Mouse (Mus musculus) CH12.LX (cell line): Measurements from ENCODE around the gene Rps6ka4. TPM values are rescaled to one million over a fixed set of nuclear protein-coding genes. Genes with fewer than 3 reads are reported as not detected.

ENCODE experiments used
- DNase-seq: peaks from one replicate; pipeline ENCODE4 v3.0.0-alpha.2; 2013; ENCODE audit errors: extremely low read depth
- H3K27ac ChIP-seq: 2 replicates; pipeline ENCODE4 v1.5.1; 2012; ENCODE audit warnings: low read depth, mild to moderate bottlenecking, control low read depth, moderate library complexity; ENCODE audit not compliant: insufficient read depth
- H3K27me3 ChIP-seq: replicated peaks from 2 replicates; pipeline ENCODE3; 2012; ENCODE audit warnings: inconsistent platforms
- H3K36me3 ChIP-seq, 2 experiments: replicated peaks in 1 of 2; 2 replicates each; pipeline versions ENCODE3 to v1.6.1; 2012; ENCODE audit warnings: inconsistent platforms in 1 of 2, low read length in 1 of 2, mild to moderate bottlenecking in 1 of 2, mixed read lengths in 1 of 2, moderate library complexity in 1 of 2; ENCODE audit not compliant: control insufficient read depth in 1 of 2, insufficient read depth in 1 of 2
- H3K4me1 ChIP-seq, 2 experiments: 2 replicates each; pipeline ENCODE4 v1.6.1; 2012; ENCODE audit warnings: inconsistent platforms in 1 of 2, moderate library complexity in 1 of 2; ENCODE audit not compliant: insufficient read depth in 2 of 2, control insufficient read depth in 1 of 2
- H3K4me2 ChIP-seq: 2 replicates; pipeline ENCODE4 v1.6.1; 2012; ENCODE audit warnings: low read depth, mild to moderate bottlenecking, control low read depth; ENCODE audit not compliant: poor library complexity, insufficient read depth, severe bottlenecking
- H3K4me3 ChIP-seq, 3 experiments: fragments of 150-350 bp in 1 of 3; sonication (generic) in 1 of 3; replicated peaks in 1 of 3; 2 replicates each; pipeline versions ENCODE3 to v1.5.1; 2011 to 2012; ENCODE audit warnings: low read depth in 2 of 3, low read length in 2 of 3, mild to moderate bottlenecking in 2 of 3, moderate library complexity in 2 of 3, control low read depth in 1 of 3, improper control_type of control experiment in 1 of 3, inconsistent platforms in 1 of 3, mixed read lengths in 1 of 3; ENCODE audit not compliant: poor library complexity in 1 of 3
- H3K79me2 ChIP-seq: replicated peaks from 2 replicates; pipeline ENCODE4 v1.6.1; 2012; ENCODE audit warnings: mild to moderate bottlenecking, moderate library complexity; ENCODE audit not compliant: control insufficient read depth, poor library complexity, insufficient read depth, severe bottlenecking; ENCODE audit errors: extremely low read depth
- H3K9ac ChIP-seq: 2 replicates; pipeline ENCODE4 v1.6.1; 2012; ENCODE audit warnings: low read depth, mild to moderate bottlenecking, control low read depth, moderate library complexity; ENCODE audit not compliant: insufficient read depth
- H3K9me3 ChIP-seq: replicated peaks from 2 replicates; pipeline ENCODE3; 2012; ENCODE audit warnings: low read length, inconsistent platforms, mixed read lengths
- BHLHE40 ChIP-seq: IDR thresholded peaks from 2 replicates; pipeline ENCODE4 v1.6.1; 2011; ENCODE audit warnings: mild to moderate bottlenecking, low read depth, low read length, improper control_type of control experiment
- CTCF ChIP-seq, 2 experiments: IDR thresholded peaks in 1 of 2; conservative IDR thresholded peaks in 1 of 2; 2 replicates each; pipeline ENCODE4 v1.5.1; 2011 to 2012; ENCODE audit warnings: low read depth in 2 of 2, low read length in 2 of 2, improper control_type of control experiment in 1 of 2, inconsistent platforms in 1 of 2, mild to moderate bottlenecking in 1 of 2, moderate library complexity in 1 of 2
- ELF1 ChIP-seq: IDR thresholded peaks from 2 replicates; pipeline ENCODE4 v1.6.1; 2014; ENCODE audit warnings: low read depth, mild to moderate bottlenecking, inconsistent platforms, low read length, improper control_type of control experiment
- ETS1 ChIP-seq: conservative IDR thresholded peaks from 2 replicates; pipeline ENCODE4 v1.6.1; 2012; ENCODE audit warnings: low read depth, mild to moderate bottlenecking, inconsistent platforms, low read length, improper control_type of control experiment, moderate library complexity
- GABPA ChIP-seq: IDR thresholded peaks from 2 replicates; pipeline ENCODE4 v1.6.1; 2012; ENCODE audit warnings: low read depth, low read length, improper control_type of control experiment, inconsistent platforms; ENCODE audit not compliant: insufficient replicate concordance
- JUN ChIP-seq: IDR thresholded peaks from 2 replicates; pipeline ENCODE4 v1.6.1; 2011; ENCODE audit warnings: low read depth, mild to moderate bottlenecking, low read length, improper control_type of control experiment, moderate library complexity; ENCODE audit not compliant: insufficient read depth
- JUND ChIP-seq: conservative IDR thresholded peaks from 2 replicates; pipeline ENCODE4 v1.6.1; 2011; ENCODE audit warnings: low read depth, low read length, improper control_type of control experiment
- MAX ChIP-seq: IDR thresholded peaks from 2 replicates; pipeline ENCODE4 v1.6.1; 2011; ENCODE audit warnings: low read length, improper control_type of control experiment
- MAZ ChIP-seq: IDR thresholded peaks from 2 replicates; pipeline ENCODE4 v1.6.1; 2012; ENCODE audit warnings: low read depth, mild to moderate bottlenecking, inconsistent platforms, low read length, improper control_type of control experiment, moderate library complexity
- MEF2A ChIP-seq: IDR thresholded peaks from 2 replicates; pipeline ENCODE4 v1.6.1; 2014; ENCODE audit warnings: low read depth, mild to moderate bottlenecking, inconsistent platforms, low read length, improper control_type of control experiment, borderline replicate concordance
- MXI1 ChIP-seq: IDR thresholded peaks from 2 replicates; pipeline ENCODE4 v1.6.1; 2011; ENCODE audit warnings: mild to moderate bottlenecking, low read depth, low read length, improper control_type of control experiment
- MYC ChIP-seq: IDR thresholded peaks from 2 replicates; pipeline ENCODE4 v1.6.1; 2011; ENCODE audit warnings: low read depth, mild to moderate bottlenecking, improper control_type of control experiment, low read length
- NRF1 ChIP-seq: IDR thresholded peaks from 2 replicates; pipeline ENCODE4 v1.6.1; 2014; ENCODE audit warnings: low read depth, mild to moderate bottlenecking, inconsistent platforms, low read length, improper control_type of control experiment, moderate library complexity
- POLR2A ChIP-seq: IDR thresholded peaks from 2 replicates; pipeline ENCODE4 v1.6.1; 2011; ENCODE audit warnings: low read depth, mild to moderate bottlenecking, improper control_type of control experiment, low read length
- POLR2AphosphoS2 ChIP-seq: IDR thresholded peaks from 2 replicates; pipeline ENCODE4 v1.6.1; 2011; ENCODE audit warnings: low read depth, low read length, improper control_type of control experiment
- SIN3A ChIP-seq: IDR thresholded peaks from 2 replicates; pipeline ENCODE4 v1.6.1; 2012; ENCODE audit warnings: low read length, improper control_type of control experiment, inconsistent platforms
- SMC3 ChIP-seq: IDR thresholded peaks from 2 replicates; pipeline ENCODE4 v1.6.1; 2011; ENCODE audit warnings: low read depth, low read length, improper control_type of control experiment
- TBP ChIP-seq: conservative IDR thresholded peaks from 2 replicates; pipeline ENCODE4 v1.6.1; 2011; ENCODE audit warnings: low read depth, low read length, improper control_type of control experiment
- UBTF ChIP-seq: IDR thresholded peaks from 2 replicates; pipeline ENCODE4 v1.6.1; 2012; ENCODE audit warnings: low read depth, mild to moderate bottlenecking, inconsistent platforms, low read length, improper control_type of control experiment, moderate library complexity
- USF1 ChIP-seq: IDR thresholded peaks from 2 replicates; pipeline ENCODE4 v1.6.1; 2014; ENCODE audit warnings: low read depth, mild to moderate bottlenecking, inconsistent platforms, low read length, improper control_type of control experiment
- USF2 ChIP-seq: conservative IDR thresholded peaks from 2 replicates; pipeline ENCODE4 v1.6.1; 2011; ENCODE audit warnings: low read depth, low read length, improper control_type of control experiment
- ZKSCAN1 ChIP-seq: IDR thresholded peaks from 2 replicates; pipeline ENCODE4 v1.6.1; 2012; ENCODE audit warnings: low read depth, inconsistent platforms, low read length, improper control_type of control experiment, borderline replicate concordance
- ZMIZ1 ChIP-seq: IDR thresholded peaks from 2 replicates; pipeline ENCODE4 v1.6.1; 2012; ENCODE audit warnings: low read depth, mild to moderate bottlenecking, inconsistent platforms, low read length, improper control_type of control experiment
- dilution Hi-C: fragments of 300-500 bp; cut with MboI; formaldehyde crosslinking; loops from 2 replicates; pipeline ENCODE4 v1.14.3; 2020; ENCODE audit warnings: low sequenced_read_pairs; ENCODE audit not compliant: extremely low pct_unique_long_range_greater_than_20kb, extremely low pct_ligation_motif_present
- in situ Hi-C: fragments of 300-500 bp; cut with MboI; formaldehyde crosslinking; loops from 3 replicates; pipeline ENCODE4 v1.14.3; 2019; ENCODE audit warnings: low sequenced_read_pairs, low pct_ligation_motif_present, low pct_unique_long_range_greater_than_20kb, mixed read lengths
- polyA plus RNA-seq: library from polyadenylated mRNA; unstranded; fragments of >175 nt; gene quantifications from 2 replicates; pipeline ENCODE4 v1.2.1, GENCODE M21; 2012; ENCODE audit warnings: low read depth; ENCODE audit not compliant: insufficient read length
- total RNA-seq, 2 experiments: library from RNA; depleted of rRNA; stranded (reverse); fragments of 300-350 nt in 1 of 2; fragments of >200 nt in 1 of 2; gene quantifications; 2 replicates each; pipeline ENCODE4 v1.2.3; 2012 to 2014

The Rps6ka4 gene
- total and polyA plus RNA-seq, 3 experiments = 6.6 to 14.0 (median 7.8) TPM

GRCm38 (mm10) chr19:6859971-6860370, 19.5 kb upstream of the Rps6ka4 start:
- no peak overlapping the region for H3K27ac ChIP-seq
- no peaks in the 10 kb centered on the region for H3K27me3 ChIP-seq
- peaks cover 23% of the 10 kb centered on the region for H3K79me2 ChIP-seq
- dilution Hi-C loops (no loop called here), in situ Hi-C loops (no loop called here)
- H3K4me3 ChIP-seq = peak overlapping the region in 2 of 3 experiments; percentile 65 to 97
- H3K9ac ChIP-seq = no peak overlapping the region
- peaks cover 5% of the 10 kb centered on the region for H3K9me3 ChIP-seq
- peak overlapping the region; percentile 86 for H3K4me2 ChIP-seq
- H3K4me1 ChIP-seq = peaks cover 20 to 24% of the 10 kb centered on the region in 2 experiments
- TF ChIP-seq ELF1 (no peak), BHLHE40 (no peak), USF2 (no peak), MAZ (no peak), MEF2A (no peak), POLR2AphosphoS2 (no peak)
- peaks cover 16 to 49% of the 10 kb centered on the region in 2 experiments for H3K36me3 ChIP-seq
- no peak for DNase-seq

DNA sequence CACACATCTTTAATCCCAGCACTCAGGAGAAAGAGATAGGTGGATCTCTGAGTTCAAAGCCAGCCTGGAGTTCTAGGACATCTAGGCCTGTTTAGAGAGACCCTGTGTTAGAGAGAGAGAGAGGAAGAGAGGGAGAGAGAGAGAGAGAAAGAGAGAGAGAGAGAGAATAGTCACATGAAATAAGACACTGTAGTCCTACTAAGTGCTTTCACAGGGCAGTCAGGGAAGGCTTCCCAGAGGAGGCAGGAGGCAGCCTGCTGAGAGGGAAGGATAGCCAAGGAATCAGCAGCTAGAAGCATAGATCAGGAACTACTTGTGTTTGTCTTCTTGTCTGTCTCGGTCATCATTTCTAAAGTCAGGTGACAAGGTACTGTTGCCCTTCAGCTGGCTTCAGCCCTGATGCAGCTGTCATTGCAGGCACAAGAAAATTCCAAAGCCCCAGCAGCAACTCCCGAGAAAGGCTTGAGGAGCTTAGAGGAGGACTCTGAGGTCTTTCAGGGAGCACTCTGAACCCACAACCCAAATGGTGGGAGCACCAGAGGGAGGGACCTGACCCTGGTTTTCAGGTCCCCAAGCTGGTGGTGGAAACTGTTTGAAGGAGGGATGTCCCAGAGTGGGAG, 18.7 kb upstream of the Rps6ka4 start:
- H3K4me2 ChIP-seq = peak overlapping the region; percentile 86

DNA sequence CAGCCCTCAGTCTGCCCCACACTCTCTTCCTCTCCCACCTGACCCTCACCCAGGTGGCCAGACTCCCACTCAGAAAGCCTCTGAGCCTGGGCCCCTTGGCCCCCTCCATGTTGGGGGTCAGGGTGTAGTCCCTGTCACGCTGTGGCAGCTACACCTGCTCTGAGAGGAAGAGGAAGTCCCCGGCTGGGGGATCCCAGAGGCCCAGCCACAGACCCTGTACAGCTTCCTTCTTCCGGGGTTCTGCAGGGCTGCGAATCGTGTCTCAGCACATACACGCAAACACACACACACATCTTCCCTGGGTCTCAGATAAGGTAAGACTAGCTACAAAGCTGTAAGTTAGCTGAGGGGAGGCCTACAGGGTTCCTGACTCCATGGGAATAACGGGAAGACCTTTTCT, 17.6 kb upstream of the Rps6ka4 start, which contains the start of gene Ccdc88b:
Ccdc88b (minus strand) TSS at position 181 of the 400 bp plus-strand sequence.
- dilution Hi-C loops (no loop called here), in situ Hi-C loops (no loop called here)
- no peaks in the 10 kb centered on the region for H3K9me3 ChIP-seq
- H3K4me3 ChIP-seq = peak within 1 kb of the TSS; percentile 65 to 97 (median 85)
- peak within 1 kb of the TSS; percentile 86 for H3K4me2 ChIP-seq
- DNase-seq = peak; percentile 95
- H3K27me3 ChIP-seq = no peaks in the 10 kb centered on the region
- H3K79me2 ChIP-seq = peaks cover 23% of the 10 kb centered on the region
- peaks cover 23 to 43% of the 10 kb centered on the region in 2 experiments for H3K4me1 ChIP-seq
- H3K36me3 ChIP-seq = peaks cover 30 to 57% of the 10 kb centered on the region in 2 experiments
- H3K27ac ChIP-seq = peak within 1 kb of the TSS; percentile 95
- peak within 1 kb of the TSS; percentile 92 for H3K9ac ChIP-seq
- TF ChIP-seq USF1 = no peak
- no peak for TF ChIP-seq ZKSCAN1
- peak; percentile 93 for TF ChIP-seq ZMIZ1
- no peak for TF ChIP-seq UBTF
- TF ChIP-seq NRF1 = peak; percentile 47; the same call in 1 of the 2 replicates
- peak; percentile 20; the same call in 1 of the 2 replicates for TF ChIP-seq JUND
- no peak for TF ChIP-seq CTCF (conservative IDR thresholded peaks at IDR 0.05 in 1 of 2, IDR thresholded peaks at IDR 0.05 in 1 of 2; ENCODE audit: low read depth in 2 of 2, low read length in 2 of 2)
- peak; percentile 70; the same call in 1 of the 2 replicates for TF ChIP-seq MYC
- TF ChIP-seq GABPA = no peak
- no peak for TF ChIP-seq SMC3
- TF ChIP-seq TBP = peak; percentile 75; the same call in 1 of the 2 replicates
- TF ChIP-seq SIN3A = peak; percentile 97
- no peak for TF ChIP-seq JUN
- TF ChIP-seq MAX = peak; percentile 76; the same call in 1 of the 2 replicates

More for the DNA sequence above, 18.7 kb upstream of the Rps6ka4 start:
- H3K27ac ChIP-seq = peak overlapping the region; percentile 95; the same call in 1 of the 2 replicates
- H3K9ac ChIP-seq = peak overlapping the region; percentile 92
- H3K4me1 ChIP-seq = peaks cover 23 to 32% of the 10 kb centered on the region in 2 experiments
- peaks cover 23% of the 10 kb centered on the region for H3K79me2 ChIP-seq
- in situ Hi-C loops = no loop called here
- peaks cover 23 to 53% of the 10 kb centered on the region in 2 experiments for H3K36me3 ChIP-seq
- peak overlapping the region; percentile 65 to 97 (median 85) for H3K4me3 ChIP-seq
- dilution Hi-C loops = no loop called here
- TF ChIP-seq CTCF (conservative IDR thresholded peaks at IDR 0.05 in 1 of 2, IDR thresholded peaks at IDR 0.05 in 1 of 2; ENCODE audit: low read depth in 2 of 2, low read length in 2 of 2) (no peak), ETS1 (peak; percentile 32), MYC (no peak), ZKSCAN1 (peak; percentile 95), POLR2A (0 out of 2 replicates have a peak, but pooled peaks have one; percentile 23), ZMIZ1 (0 out of 2 replicates have a peak, but pooled peaks have one; percentile 37), SIN3A (peak; percentile 58; the same call in 1 of the 2 replicates), NRF1 (no peak), MAZ (0 out of 2 replicates have a peak, but pooled peaks have one; percentile 19), MXI1 (peak; percentile 50; the same call in 1 of the 2 replicates), BHLHE40 (peak; percentile 44)
- TF ChIP-seq, all 38 proteins: peak for 8
- H3K9me3 ChIP-seq = no peaks in the 10 kb centered on the region
- no peak for DNase-seq
- H3K27me3 ChIP-seq = no peaks in the 10 kb centered on the region
